Mouse (Mus musculus) myocyte (in vitro differentiated cells): ENCODE results near the gene Tgfb3. TPM values are rescaled to one million over a fixed set of nuclear protein-coding genes. Genes with fewer than 3 reads are reported as not detected.
A peak's percentile ranks its signal among the peaks of the same experiment; 100 is the strongest.

Experiments
- H3K27me3 ChIP-seq: one replicate; pipeline ENCODE4 v1.6.1; 2011; ENCODE audit not compliant: control insufficient read depth, insufficient read depth, insufficient read length
- H3K36me3 ChIP-seq: one replicate; pipeline ENCODE4 v1.6.1; 2011; ENCODE audit not compliant: control insufficient read depth, insufficient read depth
- H3K4me2 ChIP-seq: one replicate; pipeline ENCODE4 v1.6.1; 2011; ENCODE audit warnings: low read depth, control low read depth
- H3K4me3 ChIP-seq: one replicate; pipeline ENCODE4 v1.5.1; 2011; ENCODE audit warnings: mild to moderate bottlenecking, control low read depth, moderate library complexity
- H3K79me2 ChIP-seq: one replicate; pipeline ENCODE4 v1.6.1; 2011; ENCODE audit not compliant: control insufficient read depth, insufficient read depth
- H3ac ChIP-seq: one replicate; pipeline ENCODE4 v1.6.1; 2011; ENCODE audit not compliant: control insufficient read depth, insufficient read length
- CEBPB ChIP-seq: IDR thresholded peaks from 2 replicates; pipeline ENCODE4 v1.6.1; 2011; ENCODE audit warnings: mild to moderate bottlenecking, moderate library complexity; ENCODE audit not compliant: poor library complexity, insufficient read depth, severe bottlenecking
- E2F4 ChIP-seq: IDR thresholded peaks from one replicate; pipeline ENCODE4 v1.6.1; 2011; ENCODE audit warnings: mild to moderate bottlenecking, control low read depth, moderate library complexity; ENCODE audit not compliant: insufficient read depth
- MAX ChIP-seq: IDR thresholded peaks from one replicate; pipeline ENCODE4 v1.6.1; 2011; ENCODE audit warnings: low read depth, mild to moderate bottlenecking, control low read depth
- MYOD1 ChIP-seq, 3 experiments: IDR thresholded peaks; one replicate each; pipeline ENCODE4 v1.6.1; 2011; ENCODE audit warnings: control low read depth in 2 of 3, low read depth in 2 of 3, mild to moderate bottlenecking in 2 of 3, moderate library complexity in 1 of 3; ENCODE audit not compliant: insufficient read length in 2 of 3, control insufficient read depth in 1 of 3
- MYOG ChIP-seq, 3 experiments: IDR thresholded peaks; one replicate each; pipeline ENCODE4 v1.6.1; 2011; ENCODE audit warnings: control low read depth in 2 of 3, low read depth in 2 of 3, mild to moderate bottlenecking in 2 of 3; ENCODE audit not compliant: insufficient read length in 2 of 3, control insufficient read depth in 1 of 3, insufficient read depth in 1 of 3
- POLR2A ChIP-seq: IDR thresholded peaks from one replicate; pipeline ENCODE4 v1.6.1; 2011; ENCODE audit warnings: low read depth, mild to moderate bottlenecking, control low read depth, moderate library complexity; ENCODE audit not compliant: insufficient read length
- POLR2AphosphoS2 ChIP-seq: IDR thresholded peaks from one replicate; pipeline ENCODE4 v1.6.1; 2011; ENCODE audit warnings: low read depth, control low read depth; ENCODE audit not compliant: insufficient read length
- REST ChIP-seq: IDR thresholded peaks from one replicate; pipeline ENCODE4 v1.6.1; 2011; ENCODE audit warnings: mild to moderate bottlenecking, control low read depth, moderate library complexity; ENCODE audit not compliant: insufficient read depth, insufficient read length
- SRF ChIP-seq: IDR thresholded peaks from one replicate; pipeline ENCODE4 v1.6.1; 2011; ENCODE audit warnings: low read depth; ENCODE audit not compliant: control insufficient read depth, insufficient read length
- TCF12 ChIP-seq: IDR thresholded peaks from one replicate; pipeline ENCODE4 v1.6.1; 2011; ENCODE audit warnings: mild to moderate bottlenecking, control low read depth; ENCODE audit not compliant: poor library complexity, insufficient read depth, severe bottlenecking
- TCF3 ChIP-seq: IDR thresholded peaks from one replicate; pipeline ENCODE4 v1.6.1; 2011; ENCODE audit warnings: low read depth, control low read depth; ENCODE audit not compliant: insufficient read length
- USF1 ChIP-seq: IDR thresholded peaks from one replicate; pipeline ENCODE4 v1.6.1; 2011; ENCODE audit warnings: low read depth, mild to moderate bottlenecking, control low read depth, moderate library complexity
- polyA plus RNA-seq: library from polyadenylated mRNA; unstranded; fragments of >200 nt; fragmentation: generic; extraction: Trizol; gene quantifications from one replicate; pipeline ENCODE4 v1.2.1, GENCODE M21; 2012; ENCODE audit warnings: missing spikeins

Gene Tgfb3
- 79.2 TPM for polyA plus RNA-seq

- H3ac ChIP-seq, result peak within 1 kb of the TSS; percentile 27
- peak within 1 kb of the TSS; percentile 69 for H3K4me2 ChIP-seq
- H3K79me2 ChIP-seq, result peaks cover 53% of the 10 kb centered on the region
- H3K4me3 ChIP-seq, result peak within 1 kb of the TSS; percentile 78
- no peaks in the 10 kb centered on the region for H3K27me3 ChIP-seq
- TF ChIP-seq E2F4 (no peak), SRF (no peak), POLR2AphosphoS2 (peak; percentile 82), TCF12 (no peak), MYOG (IDR thresholded peaks at IDR 0.05; ENCODE audit: control insufficient read depth in 1 of 3, insufficient read depth in 1 of 3, insufficient read length in 2 of 3, low read depth in 2 of 3) (no peak), MYOD1 (IDR thresholded peaks at IDR 0.05; ENCODE audit: control insufficient read depth in 1 of 3, insufficient read length in 2 of 3, low read depth in 2 of 3) (no peak), CEBPB (no peak), USF1 (no peak), POLR2A (peak; percentile 77), MAX (peak; percentile 31), TCF3 (no peak)
- peaks cover 5% of the 10 kb centered on the region for H3K36me3 ChIP-seq
Measured at GRCm38 (mm10) chr12:86078553-86079201, at the start of gene Tgfb3. Tgfb3 (minus strand) TSS chr12:86079041.

- Histone ChIP-seq H3K36me3 (no peaks in the 10 kb centered on the region), H3K27me3 (no peaks in the 10 kb centered on the region), H3K4me3 (no peak overlapping the region), H3K79me2 (no peaks in the 10 kb centered on the region), H3K4me2 (peak overlapping the region; percentile 56), H3ac (no peak overlapping the region)
- TF ChIP-seq POLR2A (no peak), TCF12 (no peak), TCF3 (no peak), MYOG (IDR thresholded peaks at IDR 0.05; ENCODE audit: control insufficient read depth in 1 of 3, insufficient read depth in 1 of 3, insufficient read length in 2 of 3, low read depth in 2 of 3) (no peak), E2F4 (no peak), POLR2AphosphoS2 (no peak), REST (no peak), CEBPB (no peak), USF1 (no peak), MYOD1 (IDR thresholded peaks at IDR 0.05; ENCODE audit: control insufficient read depth in 1 of 3, insufficient read length in 2 of 3, low read depth in 2 of 3) (no peak), MAX (no peak), SRF (no peak)
Measured at GRCm38 (mm10) chr12:86128122-86128521, 49.3 kb upstream of the Tgfb3 start.

- TF ChIP-seq SRF, result no peak
- no peak for TF ChIP-seq E2F4
- TF ChIP-seq MYOD1 (IDR thresholded peaks at IDR 0.05; ENCODE audit: control insufficient read depth in 1 of 3, insufficient read length in 2 of 3, low read depth in 2 of 3), result no peak
- H3K4me3 ChIP-seq, result no peak overlapping the region
- no peaks in the 10 kb centered on the region for H3K79me2 ChIP-seq
- H3K4me2 ChIP-seq, result no peak overlapping the region
- H3K27me3 ChIP-seq, result no peaks in the 10 kb centered on the region
- no peaks in the 10 kb centered on the region for H3K36me3 ChIP-seq
- no peak overlapping the region for H3ac ChIP-seq
Measured at GRCm38 (mm10) chr12:86124016-86124415, 45.2 kb upstream of the Tgfb3 start.

GRCm38 (mm10) chr12:86116295-86116835 lies 37.5 kb upstream of the Tgfb3 start:
- TF ChIP-seq MAX (no peak), SRF (no peak), E2F4 (no peak), MYOG (IDR thresholded peaks at IDR 0.05; ENCODE audit: control insufficient read depth in 1 of 3, insufficient read depth in 1 of 3, insufficient read length in 2 of 3, low read depth in 2 of 3) (no peak), POLR2A (no peak), REST (no peak), TCF12 (no peak), USF1 (no peak)
- peaks cover 20% of the 10 kb centered on the region for H3K36me3 ChIP-seq

GRCm38 (mm10) chr12:86110637-86111036 lies 31.8 kb upstream of the Tgfb3 start:
- Histone ChIP-seq H3K4me3 (no peak overlapping the region), H3K36me3 (peaks cover 9% of the 10 kb centered on the region), H3K79me2 (no peaks in the 10 kb centered on the region), H3ac (no peak overlapping the region), H3K4me2 (no peak overlapping the region), H3K27me3 (no peaks in the 10 kb centered on the region)
- no peak for TF ChIP-seq USF1

More at GRCm38 (mm10) chr12:86116295-86116835, 37.5 kb upstream of the Tgfb3 start:
- H3K27me3 ChIP-seq, result no peaks in the 10 kb centered on the region
- no peak overlapping the region for H3K4me3 ChIP-seq
- H3K4me2 ChIP-seq, result no peak overlapping the region
- no peaks in the 10 kb centered on the region for H3K79me2 ChIP-seq
- no peak overlapping the region for H3ac ChIP-seq
